Mouse (Mus musculus) liver, adult 2 months (tissue): ENCODE measurements at regions not wholly inside any gene's neighbourhood (a gene's known extent, or its start where the extent isn't known, plus 50 kb on each side); places are given as distances from the start of the nearest gene placed in this dataset.
A peak's percentile ranks its signal among the peaks of the same experiment; 100 is the strongest.

ENCODE experiments used
- DNase-seq: peaks from one replicate; pipeline ENCODE4 v3.0.0-alpha.2; 2011; ENCODE audit warnings: low read depth, low spot score; ENCODE audit errors: extremely low read depth
- H3K27ac ChIP-seq: fragments of 200-500 bp; replicated peaks from 2 replicates; pipeline ENCODE4 v1.5.1; 2012; ENCODE audit warnings: low read depth, mild to moderate bottlenecking, control low read depth, inconsistent platforms, low read length; ENCODE audit not compliant: insufficient read depth
- H3K27me3 ChIP-seq: fragments of 200-500 bp; 2 replicates; pipeline ENCODE4 v1.6.1; 2012; ENCODE audit warnings: mild to moderate bottlenecking, moderate library complexity, low read length, inconsistent platforms; ENCODE audit not compliant: control insufficient read depth, insufficient read depth
- H3K36me3 ChIP-seq: fragments of 200-500 bp; 2 replicates; pipeline ENCODE4 v1.6.1; 2012; ENCODE audit warnings: low read length, inconsistent platforms; ENCODE audit not compliant: control insufficient read depth, insufficient read depth
- H3K4me1 ChIP-seq: fragments of 200-500 bp; 2 replicates; pipeline ENCODE4 v1.6.1; 2011; ENCODE audit warnings: low read length; ENCODE audit not compliant: control insufficient read depth, insufficient read depth
- H3K4me3 ChIP-seq: fragments of 200-500 bp; 2 replicates; pipeline ENCODE4 v1.5.1; 2011; ENCODE audit warnings: low read depth, mild to moderate bottlenecking, control low read depth, low read length, moderate library complexity; ENCODE audit not compliant: insufficient read depth
- H3K79me2 ChIP-seq: fragments of 200-500 bp; 2 replicates; pipeline ENCODE4 v1.6.1; 2012; ENCODE audit warnings: inconsistent platforms, mild to moderate bottlenecking, low read length, moderate library complexity; ENCODE audit not compliant: control insufficient read depth, insufficient read depth
- H3K9ac ChIP-seq: fragments of 200-500 bp; 2 replicates; pipeline ENCODE4 v1.6.1; 2012; ENCODE audit warnings: low read depth, mild to moderate bottlenecking, control low read depth, inconsistent platforms, low read length
- CTCF ChIP-seq: fragments of 200-500 bp; IDR thresholded peaks from 2 replicates; pipeline ENCODE4 v1.5.1; 2011; ENCODE audit warnings: low read depth, low read length, control low read depth
- POLR2A ChIP-seq: fragments of 200-500 bp; IDR thresholded peaks from 2 replicates; pipeline ENCODE4 v1.6.1; 2011; ENCODE audit warnings: low read length, control low read depth; ENCODE audit not compliant: insufficient read depth; ENCODE audit errors: extremely low read depth
- WGBS: fragments of 180-500 bp; shearing (Covaris S2); methylation state at CpG from one replicate; pipeline ENCODE4 v1.1.7; 2018; 5-methylcytosine and 5-hydroxymethylcytosine counted together

GRCm38 (mm10) chr16:24090981-24091380 is 102.3 kb upstream of the Bcl6 start:
- 27% methylated on average over 4 of the region's 4 CpGs for WGBS
- TF ChIP-seq POLR2A (no peak), CTCF (no peak)
- DNase-seq, result peak; percentile 96
- H3K79me2 ChIP-seq, result peaks cover 3% of the 10 kb centered on the region; the same call in 1 of the 2 replicates
- peak overlapping the region; percentile 92 for H3K27ac ChIP-seq
- peak overlapping the region; percentile 82 for H3K9ac ChIP-seq
- H3K36me3 ChIP-seq, result peaks cover 4% of the 10 kb centered on the region; the same call in 1 of the 2 replicates
- peaks cover 11% of the 10 kb centered on the region for H3K4me1 ChIP-seq
- H3K27me3 ChIP-seq, result no peaks in the 10 kb centered on the region
- no peak overlapping the region for H3K4me3 ChIP-seq

GRCm38 (mm10) chr16:24089840-24090762 is 101.4 kb upstream of the Bcl6 start:
- WGBS, result 23% methylated on average over 11 of the region's 11 CpGs
- Histone ChIP-seq H3K27ac (peak overlapping the region; percentile 93), H3K9ac (peak overlapping the region; percentile 82), H3K27me3 (no peaks in the 10 kb centered on the region), H3K4me1 (peaks cover 15% of the 10 kb centered on the region), H3K79me2 (peaks cover 3% of the 10 kb centered on the region; the same call in 1 of the 2 replicates), H3K36me3 (peaks cover 10% of the 10 kb centered on the region; the same call in 1 of the 2 replicates), H3K4me3 (peak overlapping the region; percentile 47)
- TF ChIP-seq POLR2A (no peak), CTCF (no peak)
- DNase-seq, result peak; percentile 97

GRCm38 (mm10) chr16:24083966-24084365 is 95.3 kb upstream of the Bcl6 start:
- 30% methylated on average over 8 of the region's 8 CpGs for WGBS
- DNase-seq, result peak; percentile 73
- peak overlapping the region; percentile 81 for H3K27ac ChIP-seq
- TF ChIP-seq POLR2A (0 out of 2 replicates have a peak, but pooled peaks have one; percentile 14), CTCF (no peak)
- H3K4me1 ChIP-seq, result peaks cover 33% of the 10 kb centered on the region
- peak overlapping the region; percentile 55; the same call in 1 of the 2 replicates for H3K9ac ChIP-seq
- H3K4me3 ChIP-seq, result no peak overlapping the region
- peaks cover 3% of the 10 kb centered on the region; the same call in 1 of the 2 replicates for H3K79me2 ChIP-seq
- peaks cover 11% of the 10 kb centered on the region; the same call in 1 of the 2 replicates for H3K36me3 ChIP-seq
- H3K27me3 ChIP-seq, result no peaks in the 10 kb centered on the region

- no peak overlapping the region for H3K9ac ChIP-seq
- peaks cover 4% of the 10 kb centered on the region; the same call in 1 of the 2 replicates for H3K36me3 ChIP-seq
- H3K4me3 ChIP-seq, result no peak overlapping the region
- peaks cover 36% of the 10 kb centered on the region for H3K4me1 ChIP-seq
- TF ChIP-seq CTCF, result no peak
- no peaks in the 10 kb centered on the region for H3K79me2 ChIP-seq
- peak overlapping the region; percentile 93 for H3K27ac ChIP-seq
- 35% methylated on average over 5 of the region's 5 CpGs for WGBS
- no peaks in the 10 kb centered on the region for H3K27me3 ChIP-seq
- DNase-seq, result peak; percentile 77
Measured at GRCm38 (mm10) chr16:24080471-24080870, 91.8 kb upstream of the Bcl6 start.

- no peaks in the 10 kb centered on the region for H3K79me2 ChIP-seq
- H3K4me3 ChIP-seq, result no peak overlapping the region
- peak; percentile 94 for DNase-seq
- peak overlapping the region; percentile 93 for H3K27ac ChIP-seq
- no peaks in the 10 kb centered on the region for H3K36me3 ChIP-seq
- no peak for TF ChIP-seq CTCF
- TF ChIP-seq POLR2A, result no peak
- H3K9ac ChIP-seq, result peak overlapping the region; percentile 23
- whole genome bisulfite sequencing, result 10% methylated on average over 1 of the region's 1 CpGs
- H3K27me3 ChIP-seq, result no peaks in the 10 kb centered on the region
- peaks cover 24% of the 10 kb centered on the region for H3K4me1 ChIP-seq
Measured at GRCm38 (mm10) chr16:24078622-24079021, 90.0 kb upstream of the Bcl6 start.
